Mouse (Mus musculus) liver, embryonic 15.5 days (tissue): ENCODE results near the gene AC124108.1. TPM values are rescaled to one million over a fixed set of nuclear protein-coding genes. Genes with fewer than 3 reads are reported as not detected.
A peak's percentile ranks its signal among the peaks of the same experiment; 100 is the strongest.

Source experiments
- ATAC-seq: fragments of 200-750 bp; cut with Nextera tagmentation; 2 replicates; pipeline ENCODE4 v1.8.0; 2017; ENCODE audit warnings: moderate number of reproducible peaks, mild to moderate bottlenecking, moderate library complexity; ENCODE audit not compliant: insufficient read depth
- H3K27ac ChIP-seq: fragments of 300-500 bp; sonication (generic); replicated peaks from 2 replicates; pipeline ENCODE4 v1.5.1; 2015; ENCODE audit warnings: mild to moderate bottlenecking, inconsistent platforms
- H3K27me3 ChIP-seq: fragments of 300-500 bp; sonication (generic); 2 replicates; pipeline ENCODE4 v1.6.1; 2015; ENCODE audit warnings: mild to moderate bottlenecking, inconsistent platforms
- H3K36me3 ChIP-seq: fragments of 300-500 bp; sonication (generic); replicated peaks from 2 replicates; pipeline ENCODE4 v1.6.1; 2015; ENCODE audit warnings: moderate library complexity, mild to moderate bottlenecking, inconsistent platforms
- H3K4me1 ChIP-seq: fragments of 300-500 bp; sonication (generic); replicated peaks from 2 replicates; pipeline ENCODE4 v1.6.1; 2015; ENCODE audit warnings: inconsistent platforms
- H3K4me2 ChIP-seq: fragments of 300-500 bp; sonication (generic); 2 replicates; pipeline ENCODE4 v1.6.1; 2015; ENCODE audit warnings: moderate library complexity, mild to moderate bottlenecking, inconsistent platforms
- H3K4me3 ChIP-seq: fragments of 300-500 bp; sonication (generic); replicated peaks from 2 replicates; pipeline ENCODE4 v1.5.1; 2015; ENCODE audit warnings: mild to moderate bottlenecking, inconsistent platforms
- H3K9ac ChIP-seq: fragments of 300-500 bp; sonication (generic); 2 replicates; pipeline ENCODE4 v1.6.1; 2015; ENCODE audit warnings: moderate library complexity, mild to moderate bottlenecking, inconsistent platforms
- H3K9me3 ChIP-seq: fragments of 300-500 bp; sonication (generic); replicated peaks from 2 replicates; pipeline ENCODE4 v1.6.1; 2016; ENCODE audit warnings: inconsistent platforms
- WGBS: fragments of 180-500 bp; shearing (Covaris S2); methylation state at CpG from one replicate; pipeline ENCODE4 v1.1.7; 2015; ENCODE audit warnings: mixed read lengths; ENCODE audit not compliant: insufficient replicate concordance; 5-methylcytosine and 5-hydroxymethylcytosine counted together
- polyA plus RNA-seq: library from polyadenylated mRNA; unstranded; fragments of >200 nt; fragmentation: Nextera tagmentation; extraction: Ambion mirVana; gene quantifications from 2 replicates; pipeline ENCODE4 v1.2.1, GENCODE M21; 2015

The AC124108.1 gene
- polyA plus RNA-seq, 1 experiment from 2014 or later = not detected

GRCm38 (mm10) chr1:132205958-132206357, 14.7 kb downstream of the AC124108.1 start:
- Histone ChIP-seq H3K9ac (no peak overlapping the region), H3K27ac (no peak overlapping the region), H3K9me3 (no peaks in the 10 kb centered on the region), H3K27me3 (peaks cover 77% of the 10 kb centered on the region), H3K4me2 (no peak overlapping the region), H3K36me3 (no peaks in the 10 kb centered on the region), H3K4me1 (no peaks in the 10 kb centered on the region), H3K4me3 (no peak overlapping the region)
- 20% methylated on average over 5 of the region's 5 CpGs for WGBS
- no peak for ATAC-seq

GRCm38 (mm10) chr1:132206828-132207227, 15.6 kb downstream of the AC124108.1 start:
- 55% methylated on average over 3 of the region's 3 CpGs for WGBS
- Histone ChIP-seq H3K4me2 (no peak overlapping the region), H3K27ac (no peak overlapping the region), H3K9me3 (no peaks in the 10 kb centered on the region), H3K27me3 (peaks cover 77% of the 10 kb centered on the region), H3K9ac (no peak overlapping the region), H3K4me3 (no peak overlapping the region), H3K36me3 (no peaks in the 10 kb centered on the region), H3K4me1 (no peaks in the 10 kb centered on the region)
- no peak for ATAC-seq

- Histone ChIP-seq H3K4me3 (no peak overlapping the region), H3K27me3 (peaks cover 80% of the 10 kb centered on the region), H3K4me2 (no peak overlapping the region), H3K27ac (no peak overlapping the region), H3K4me1 (peaks cover 5% of the 10 kb centered on the region; the same call in 1 of the 2 replicates), H3K36me3 (no peaks in the 10 kb centered on the region), H3K9me3 (no peaks in the 10 kb centered on the region), H3K9ac (no peak overlapping the region)
- ATAC-seq = no peak
- WGBS = 21% methylated on average over 4 of the region's 4 CpGs
Measured at GRCm38 (mm10) chr1:132208154-132208553, 16.9 kb downstream of the AC124108.1 start.

GRCm38 (mm10) chr1:132209400-132209799, 18.1 kb downstream of the AC124108.1 start:
- H3K27ac ChIP-seq = no peak overlapping the region
- H3K9me3 ChIP-seq = no peaks in the 10 kb centered on the region
- no peaks in the 10 kb centered on the region for H3K36me3 ChIP-seq
- peaks cover 77% of the 10 kb centered on the region for H3K27me3 ChIP-seq
- no peak overlapping the region for H3K4me2 ChIP-seq
- H3K4me3 ChIP-seq = no peak overlapping the region
- WGBS = 56% methylated on average over 10 of the region's 10 CpGs
- H3K4me1 ChIP-seq = peaks cover 5% of the 10 kb centered on the region; the same call in 1 of the 2 replicates
- ATAC-seq = no peak
- no peak overlapping the region for H3K9ac ChIP-seq

DNA sequence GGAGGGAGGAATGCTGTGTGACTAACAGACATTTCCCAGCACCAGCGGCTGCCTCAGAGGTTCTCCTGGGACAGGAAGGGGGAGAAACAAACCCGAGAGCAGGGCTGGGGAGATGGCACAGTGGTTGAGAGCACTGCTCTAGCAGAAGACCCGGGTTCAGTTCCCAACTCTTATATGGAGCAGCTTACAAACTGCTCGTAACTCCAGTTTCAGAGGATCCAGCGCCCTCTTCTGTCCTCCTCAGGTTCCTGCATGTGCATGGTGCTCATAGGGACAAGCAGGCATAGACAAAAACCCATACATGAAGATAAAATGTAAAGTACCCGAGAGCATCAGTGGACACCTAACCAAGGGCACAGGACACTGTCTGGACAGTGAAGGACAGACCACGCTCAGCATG, 19.7 kb downstream of the AC124108.1 start:
- no peak overlapping the region for H3K4me2 ChIP-seq
- peaks cover 5% of the 10 kb centered on the region; the same call in 1 of the 2 replicates for H3K4me1 ChIP-seq
- no peak overlapping the region for H3K27ac ChIP-seq
- no peaks in the 10 kb centered on the region for H3K36me3 ChIP-seq
- no peak overlapping the region for H3K4me3 ChIP-seq
- 8% methylated on average over 7 of the region's 7 CpGs for WGBS
- no peak for ATAC-seq
- peaks cover 64% of the 10 kb centered on the region for H3K27me3 ChIP-seq
- H3K9me3 ChIP-seq = no peaks in the 10 kb centered on the region
- no peak overlapping the region for H3K9ac ChIP-seq

- Histone ChIP-seq H3K27ac (no peak overlapping the region), H3K4me3 (no peak overlapping the region), H3K9ac (no peak overlapping the region), H3K4me2 (no peak overlapping the region), H3K4me1 (peaks cover 5% of the 10 kb centered on the region; the same call in 1 of the 2 replicates), H3K9me3 (no peaks in the 10 kb centered on the region), H3K36me3 (no peaks in the 10 kb centered on the region), H3K27me3 (peaks cover 60% of the 10 kb centered on the region)
- ATAC-seq = no peak
- WGBS = 39% methylated on average over 12 of the region's 12 CpGs
Measured at GRCm38 (mm10) chr1:132211672-132212071, 20.4 kb downstream of the AC124108.1 start.

- no peak for ATAC-seq
- WGBS = 6% methylated on average over 20 of the region's 20 CpGs
- Histone ChIP-seq H3K36me3 (no peaks in the 10 kb centered on the region), H3K4me1 (peaks cover 5% of the 10 kb centered on the region; the same call in 1 of the 2 replicates), H3K9ac (no peak overlapping the region), H3K27ac (no peak overlapping the region), H3K27me3 (peaks cover 60% of the 10 kb centered on the region), H3K9me3 (no peaks in the 10 kb centered on the region), H3K4me2 (peak overlapping the region; percentile 54), H3K4me3 (peak overlapping the region; percentile 37)
Measured at GRCm38 (mm10) chr1:132212218-132212617, 21.0 kb downstream of the AC124108.1 start.

DNA sequence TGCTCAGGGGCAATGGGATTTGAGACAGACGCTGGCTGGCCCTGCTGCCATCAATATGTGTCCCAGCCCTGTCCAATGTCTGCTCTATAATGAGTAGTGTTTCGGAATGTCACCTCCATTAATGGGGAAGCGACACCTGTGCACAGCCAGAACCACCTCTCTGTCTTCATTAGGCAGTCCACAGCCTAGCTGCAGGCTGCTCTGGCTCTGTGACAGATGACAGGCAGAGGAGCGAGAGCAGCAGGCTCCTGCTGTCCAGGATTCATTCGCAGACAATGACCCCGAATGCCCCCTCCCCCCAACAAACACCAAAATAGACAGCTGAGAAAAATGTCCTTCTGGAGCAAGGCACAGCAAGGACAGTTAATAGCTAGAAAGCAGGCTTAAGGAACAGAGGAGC, 21.8 kb downstream of the AC124108.1 start:
- WGBS = 44% methylated on average over 6 of the region's 6 CpGs
- ATAC-seq = no peak
- Histone ChIP-seq H3K9me3 (no peaks in the 10 kb centered on the region), H3K36me3 (no peaks in the 10 kb centered on the region), H3K27ac (no peak overlapping the region), H3K4me3 (no peak overlapping the region), H3K9ac (no peak overlapping the region), H3K4me2 (no peak overlapping the region), H3K4me1 (peaks cover 5% of the 10 kb centered on the region; the same call in 1 of the 2 replicates), H3K27me3 (peaks cover 51% of the 10 kb centered on the region)

DNA sequence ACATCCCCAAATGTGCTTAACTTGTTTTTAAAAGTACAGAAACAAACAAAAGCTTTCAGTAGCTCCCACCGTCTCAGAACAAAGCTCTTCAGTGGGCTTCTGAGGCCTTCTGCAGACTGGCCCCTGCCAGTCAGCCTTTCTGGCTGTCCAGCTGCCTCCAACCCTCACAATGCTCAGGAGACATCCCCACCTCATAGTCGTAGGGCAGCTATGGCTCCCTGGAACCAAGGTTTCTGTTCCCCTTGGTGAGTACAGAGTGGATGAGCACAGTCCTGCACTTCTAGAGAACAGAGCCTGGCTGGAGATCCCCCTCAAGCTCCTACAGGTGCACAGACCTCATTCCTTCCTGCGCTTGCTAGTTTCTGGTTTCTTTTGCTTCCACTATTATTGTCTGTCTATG, 25.0 kb downstream of the AC124108.1 start:
- ATAC-seq = no peak
- Histone ChIP-seq H3K36me3 (no peaks in the 10 kb centered on the region), H3K9me3 (no peaks in the 10 kb centered on the region), H3K27ac (no peak overlapping the region), H3K9ac (no peak overlapping the region), H3K4me3 (no peak overlapping the region), H3K4me1 (peaks cover 5% of the 10 kb centered on the region; the same call in 1 of the 2 replicates), H3K27me3 (peaks cover 38% of the 10 kb centered on the region), H3K4me2 (no peak overlapping the region)
- 49% methylated on average over 3 of the region's 3 CpGs for WGBS

DNA sequence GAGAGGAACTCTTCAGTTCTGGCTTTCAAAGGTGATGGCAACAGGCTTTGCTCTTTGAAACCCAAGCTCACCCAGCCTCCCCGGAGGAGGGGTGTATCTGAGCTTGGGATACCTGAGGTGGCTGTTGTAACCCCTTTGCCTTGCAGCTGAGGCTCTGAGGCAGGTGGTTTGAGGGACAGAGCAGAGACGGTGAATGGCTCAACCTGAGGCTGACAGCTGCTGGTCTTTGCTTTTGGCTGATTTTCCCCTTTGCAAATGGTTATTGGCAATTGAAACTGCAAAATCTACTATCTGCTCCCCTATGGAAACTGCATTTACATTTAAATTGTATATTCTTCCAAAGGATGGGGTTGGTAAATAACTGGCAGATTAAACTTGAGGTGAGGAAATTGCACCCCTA, 30.4 kb downstream of the AC124108.1 start:
- H3K36me3 ChIP-seq = no peaks in the 10 kb centered on the region
- no peak for ATAC-seq

DNA sequence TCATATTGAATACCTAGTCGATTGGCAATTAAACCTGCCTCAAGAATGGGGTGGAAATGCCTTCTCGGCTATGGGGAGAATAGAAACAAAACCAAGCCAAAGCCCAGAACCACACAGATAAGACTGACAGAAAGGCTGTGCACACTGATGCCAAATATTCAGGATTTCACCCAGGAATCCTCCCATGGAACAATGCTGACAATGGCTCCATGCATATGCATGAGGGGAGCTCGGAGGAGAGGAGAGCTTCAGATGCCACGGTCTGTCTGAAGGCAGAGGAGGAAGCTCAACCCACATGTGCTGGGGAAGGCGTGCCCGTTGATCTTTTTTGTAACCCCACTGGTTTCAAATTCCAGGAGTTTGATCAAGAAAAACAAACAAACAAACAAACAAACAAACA, 30.9 kb downstream of the AC124108.1 start:
- no peak overlapping the region for H3K27ac ChIP-seq
- H3K9ac ChIP-seq = no peak overlapping the region
- H3K27me3 ChIP-seq = peaks cover 23% of the 10 kb centered on the region
- WGBS = 27% methylated on average over 6 of the region's 6 CpGs
- no peak overlapping the region for H3K4me2 ChIP-seq
- H3K9me3 ChIP-seq = no peaks in the 10 kb centered on the region
- no peak overlapping the region for H3K4me3 ChIP-seq
- ATAC-seq = no peak
- H3K36me3 ChIP-seq = no peaks in the 10 kb centered on the region
- H3K4me1 ChIP-seq = no peaks in the 10 kb centered on the region

More for the DNA sequence above, 30.4 kb downstream of the AC124108.1 start:
- H3K4me2 ChIP-seq = no peak overlapping the region
- no peak overlapping the region for H3K27ac ChIP-seq
- no peak overlapping the region for H3K9ac ChIP-seq
- H3K27me3 ChIP-seq = peaks cover 23% of the 10 kb centered on the region
- H3K4me3 ChIP-seq = no peak overlapping the region
- H3K9me3 ChIP-seq = no peaks in the 10 kb centered on the region
- WGBS = 29% methylated on average over 2 of the region's 2 CpGs
- H3K4me1 ChIP-seq = no peaks in the 10 kb centered on the region
